Mouse (Mus musculus): ENCODE results near the gene Adgrv1. TPM values are rescaled to one million over a fixed set of nuclear protein-coding genes. Genes with fewer than 3 reads are reported as not detected.

The Adgrv1 gene
- polyA plus RNA-seq, 1 experiment from 2014 or later, result 2.8 TPM

GRCm38 (mm10) chr13:81323546-81324316, 309.2 kb downstream of the Adgrv1 start:
- H3K36me3 ChIP-seq, result no peaks in the 10 kb centered on the region
- 91% methylated on average over 3 of the region's 3 CpGs for WGBS
- no peak overlapping the region for H3K4me3 ChIP-seq
- no peaks in the 10 kb centered on the region for H3K4me1 ChIP-seq
- no peak overlapping the region for H3K9ac ChIP-seq
- no peaks in the 10 kb centered on the region for H3K27me3 ChIP-seq
- no peak overlapping the region for H3K4me2 ChIP-seq
- no peaks in the 10 kb centered on the region for H3K9me3 ChIP-seq
- H3K27ac ChIP-seq, result no peak overlapping the region
- ATAC-seq (ENCODE audit: insufficient number of reproducible peaks, insufficient read depth, low FRiP score, low TSS enrichment, low read depth), result no peak

- Histone ChIP-seq H3K36me3 (no peaks in the 10 kb centered on the region), H3K9ac (no peak overlapping the region), H3K9me3 (no peaks in the 10 kb centered on the region), H3K27me3 (no peaks in the 10 kb centered on the region), H3K4me2 (no peak overlapping the region), H3K4me1 (no peaks in the 10 kb centered on the region), H3K4me3 (no peak overlapping the region), H3K27ac (no peak overlapping the region)
- no peak for ATAC-seq (ENCODE audit: insufficient number of reproducible peaks, insufficient read depth, low FRiP score, low TSS enrichment, low read depth)
- WGBS, result 84% methylated on average over 4 of the region's 4 CpGs
Measured at GRCm38 (mm10) chr13:81316581-81316980, 316.4 kb downstream of the Adgrv1 start.

- H3K27ac ChIP-seq, result peak overlapping the region; percentile 48
- no peaks in the 10 kb centered on the region for H3K4me1 ChIP-seq
Measured at GRCm38 (mm10) chr13:81314306-81315120, 318.4 kb downstream of the Adgrv1 start.

GRCm38 (mm10) chr13:81312148-81312547, 320.8 kb downstream of the Adgrv1 start:
- Histone ChIP-seq H3K9me3 (no peaks in the 10 kb centered on the region), H3K4me1 (no peaks in the 10 kb centered on the region), H3K36me3 (no peaks in the 10 kb centered on the region), H3K9ac (no peak overlapping the region), H3K4me3 (no peak overlapping the region), H3K27ac (no peak overlapping the region), H3K27me3 (no peaks in the 10 kb centered on the region), H3K4me2 (no peak overlapping the region)
- no peak for ATAC-seq (ENCODE audit: insufficient number of reproducible peaks, insufficient read depth, low FRiP score, low TSS enrichment, low read depth)
- 71% methylated on average over 5 of the region's 5 CpGs for WGBS

More at GRCm38 (mm10) chr13:81314306-81315120, 318.4 kb downstream of the Adgrv1 start:
- no peaks in the 10 kb centered on the region for H3K27me3 ChIP-seq
- H3K4me2 ChIP-seq, result no peak overlapping the region
- H3K9me3 ChIP-seq, result no peaks in the 10 kb centered on the region
- no peak for ATAC-seq (ENCODE audit: insufficient number of reproducible peaks, insufficient read depth, low FRiP score, low TSS enrichment, low read depth)
- H3K4me3 ChIP-seq, result no peak overlapping the region
- no peaks in the 10 kb centered on the region for H3K36me3 ChIP-seq
- no peak overlapping the region for H3K9ac ChIP-seq
- 54% methylated on average over 7 of the region's 7 CpGs for WGBS

GRCm38 (mm10) chr13:81300851-81301250, 332.1 kb downstream of the Adgrv1 start:
- H3K36me3 ChIP-seq, result no peaks in the 10 kb centered on the region
- no peaks in the 10 kb centered on the region for H3K4me1 ChIP-seq
- no peaks in the 10 kb centered on the region for H3K27me3 ChIP-seq
- H3K27ac ChIP-seq, result no peak overlapping the region
- no peak overlapping the region for H3K9ac ChIP-seq
- no peak for ATAC-seq (ENCODE audit: insufficient number of reproducible peaks, insufficient read depth, low FRiP score, low TSS enrichment, low read depth)
- no peaks in the 10 kb centered on the region for H3K9me3 ChIP-seq
- WGBS, result 85% methylated on average over 1 of the region's 1 CpGs
- no peak overlapping the region for H3K4me2 ChIP-seq
- no peak overlapping the region for H3K4me3 ChIP-seq

- ATAC-seq (ENCODE audit: insufficient number of reproducible peaks, insufficient read depth, low FRiP score, low TSS enrichment, low read depth), result no peak
- no peaks in the 10 kb centered on the region for H3K36me3 ChIP-seq
- no peak overlapping the region for H3K4me2 ChIP-seq
- H3K27me3 ChIP-seq, result no peaks in the 10 kb centered on the region
- H3K27ac ChIP-seq, result no peak overlapping the region
- H3K4me1 ChIP-seq, result no peaks in the 10 kb centered on the region
- no peaks in the 10 kb centered on the region for H3K9me3 ChIP-seq
- no peak overlapping the region for H3K9ac ChIP-seq
- 29% methylated on average over 1 of the region's 1 CpGs for WGBS
- H3K4me3 ChIP-seq, result no peak overlapping the region
Measured at GRCm38 (mm10) chr13:81294106-81294505, 338.8 kb downstream of the Adgrv1 start.

- Histone ChIP-seq H3K4me1 (peaks cover 7% of the 10 kb centered on the region; the same call in 1 of the 2 replicates), H3K9me3 (no peaks in the 10 kb centered on the region), H3K27me3 (no peaks in the 10 kb centered on the region; the same call in 1 of the 2 replicates), H3K4me2 (no peak overlapping the region), H3K27ac (no peak overlapping the region), H3K36me3 (no peaks in the 10 kb centered on the region), H3K4me3 (no peak overlapping the region), H3K9ac (no peak overlapping the region)
- 69% methylated on average over 6 of the region's 6 CpGs for WGBS
- ATAC-seq (ENCODE audit: insufficient number of reproducible peaks, insufficient read depth, low FRiP score, low TSS enrichment, low read depth), result no peak
Measured at GRCm38 (mm10) chr13:81282193-81282592, 350.8 kb downstream of the Adgrv1 start.

- no peak for ATAC-seq (ENCODE audit: insufficient number of reproducible peaks, insufficient read depth, low FRiP score, low TSS enrichment, low read depth)
- Histone ChIP-seq H3K9me3 (no peaks in the 10 kb centered on the region), H3K27ac (no peak overlapping the region), H3K36me3 (no peaks in the 10 kb centered on the region), H3K4me3 (no peak overlapping the region), H3K9ac (no peak overlapping the region), H3K4me2 (no peak overlapping the region), H3K27me3 (no peaks in the 10 kb centered on the region; the same call in 1 of the 2 replicates), H3K4me1 (peaks cover 7% of the 10 kb centered on the region; the same call in 1 of the 2 replicates)
- 76% methylated on average over 1 of the region's 1 CpGs for WGBS
Measured at GRCm38 (mm10) chr13:81280650-81281229, 352.2 kb downstream of the Adgrv1 start.

GRCm38 (mm10) chr13:81279351-81279736, 353.6 kb downstream of the Adgrv1 start:
- Histone ChIP-seq H3K9me3 (no peaks in the 10 kb centered on the region), H3K4me1 (peaks cover 7% of the 10 kb centered on the region; the same call in 1 of the 2 replicates), H3K4me3 (no peak overlapping the region), H3K36me3 (no peaks in the 10 kb centered on the region), H3K27me3 (no peaks in the 10 kb centered on the region; the same call in 1 of the 2 replicates), H3K27ac (no peak overlapping the region), H3K9ac (no peak overlapping the region), H3K4me2 (no peak overlapping the region)
- ATAC-seq (ENCODE audit: insufficient number of reproducible peaks, insufficient read depth, low FRiP score, low TSS enrichment, low read depth), result no peak
- 52% methylated on average over 5 of the region's 5 CpGs for WGBS

GRCm38 (mm10) chr13:81278669-81279350, 354.1 kb downstream of the Adgrv1 start:
- ATAC-seq (ENCODE audit: insufficient number of reproducible peaks, insufficient read depth, low FRiP score, low TSS enrichment, low read depth), result no peak
- Histone ChIP-seq H3K9ac (no peak overlapping the region), H3K4me1 (peaks cover 7% of the 10 kb centered on the region; the same call in 1 of the 2 replicates), H3K4me3 (no peak overlapping the region), H3K36me3 (no peaks in the 10 kb centered on the region), H3K4me2 (no peak overlapping the region), H3K27ac (no peak overlapping the region), H3K27me3 (no peaks in the 10 kb centered on the region; the same call in 1 of the 2 replicates), H3K9me3 (no peaks in the 10 kb centered on the region)
- WGBS, result 68% methylated on average over 2 of the region's 2 CpGs

GRCm38 (mm10) chr13:81273837-81274236, 359.1 kb downstream of the Adgrv1 start:
- H3K27me3 ChIP-seq, result no peaks in the 10 kb centered on the region
- H3K4me2 ChIP-seq, result no peak overlapping the region
- H3K9me3 ChIP-seq, result no peaks in the 10 kb centered on the region
- WGBS, result 93% methylated on average over 1 of the region's 1 CpGs
- no peak overlapping the region for H3K4me3 ChIP-seq
- H3K36me3 ChIP-seq, result no peaks in the 10 kb centered on the region
- no peak overlapping the region for H3K27ac ChIP-seq
- no peak for ATAC-seq (ENCODE audit: insufficient number of reproducible peaks, insufficient read depth, low FRiP score, low TSS enrichment, low read depth)
- H3K9ac ChIP-seq, result no peak overlapping the region
- H3K4me1 ChIP-seq, result no peaks in the 10 kb centered on the region
